Mouse (Mus musculus) kidney, adult 2 months (tissue): ENCODE data around the gene Mapk8ip1.

ENCODE experiments used
- CTCF ChIP-seq: fragments of 200-500 bp; conservative IDR thresholded peaks from 2 replicates; pipeline ENCODE4 v1.5.1; 2011; ENCODE audit warnings: low read depth, mild to moderate bottlenecking, control low read depth, low read length, moderate library complexity, mixed read lengths; ENCODE audit not compliant: insufficient read depth, insufficient read length
- POLR2A ChIP-seq: fragments of 200-500 bp; IDR thresholded peaks from one replicate; pipeline ENCODE4 v1.6.1; 2011; ENCODE audit warnings: low read depth, low read length, control low read depth

GRCm38 (mm10) chr2:92430723-92431541 is 29.9 kb upstream of the Mapk8ip1 start:
- TF ChIP-seq CTCF (no peak), POLR2A (no peak)
